Mouse (Mus musculus) kidney, adult 9 months (tissue): ENCODE results near the gene Fkbp3.

ENCODE experiments used
- DNase-seq: peaks from one replicate; pipeline ENCODE4 v3.0.0; 2022

Gene Fkbp3

DNA sequence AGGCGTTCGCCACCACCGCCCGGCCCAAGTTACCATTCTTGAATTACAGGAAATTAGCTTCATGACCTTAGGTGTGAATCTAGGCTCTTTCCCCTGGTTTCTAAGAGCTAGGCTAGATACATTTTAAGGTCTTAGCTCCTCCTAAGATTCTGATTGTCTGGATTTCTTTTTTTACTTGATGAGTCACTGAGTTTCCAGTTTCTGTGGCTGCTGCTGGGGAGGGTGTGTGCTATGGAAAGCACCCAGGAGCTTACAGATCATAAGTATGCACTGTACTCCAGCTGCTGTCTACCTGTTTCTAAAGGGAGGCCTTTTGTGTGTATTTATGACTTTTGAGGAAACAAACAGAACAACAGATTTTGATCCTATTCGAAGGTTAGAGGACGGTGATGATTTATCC lies 51.0 kb downstream of the Fkbp3 start:
- DNase-seq = no peak
